Comparison of ENCODE assay signal across 8 mouse cellular contexts in the genomic region with DNA sequence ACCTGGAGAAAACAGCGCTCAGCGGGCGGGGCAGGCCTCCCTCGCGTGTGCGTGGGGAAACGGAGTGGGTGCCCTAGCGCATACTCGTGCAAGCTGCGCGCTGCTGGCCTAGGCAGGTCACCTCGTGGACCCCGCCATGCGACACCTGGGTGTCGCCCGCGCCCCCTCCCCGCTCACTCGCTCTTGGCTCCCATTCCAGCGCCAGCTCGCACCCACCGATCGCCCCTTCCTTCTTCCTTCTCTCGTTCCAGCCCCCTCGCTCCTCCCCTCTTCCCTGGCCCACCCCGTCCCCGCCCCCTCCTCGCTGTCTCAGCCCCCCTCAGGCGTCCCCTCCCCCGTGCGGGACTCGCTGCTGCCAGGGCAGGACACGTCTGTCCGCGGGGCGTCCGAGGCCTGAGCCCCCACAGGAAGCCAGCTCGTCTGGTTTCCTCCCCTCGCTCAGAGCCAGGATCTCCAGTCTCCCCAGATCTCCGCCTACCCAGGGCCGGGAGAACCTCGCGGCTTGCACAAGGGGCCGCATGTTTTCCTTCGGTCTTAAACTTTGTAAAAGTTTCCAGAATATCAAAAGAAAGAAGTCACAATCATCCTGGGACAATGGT. TPM values are rescaled to one million over a fixed set of nuclear protein-coding genes. Genes with fewer than 3 reads are reported as not detected.
DNase-seq lines count a peak whose midpoint lies in the region; ATAC-seq and TF ChIP-seq lines count a peak whose summit lies in the region.

No protein-coding gene starts in this region.

- peak overlapping the region; percentile 70 for H3K4me2 ChIP-seq in hindbrain, embryonic 12.5 days (replicated peaks)
- H3K4me2 ChIP-seq in liver, embryonic 12.5 days = peak overlapping the region; percentile 69

- H3K4me1 ChIP-seq in spleen, adult 2 months (ENCODE audit: control insufficient read depth, insufficient read depth, insufficient read length) = peaks cover 4% of the 10 kb centered on the region
- H3K4me1 ChIP-seq in forebrain, embryonic 10.5 days = peaks cover 67% of the 10 kb centered on the region
- peaks cover 48% of the 10 kb centered on the region for H3K4me1 ChIP-seq in hindbrain, embryonic 12.5 days
- H3K4me1 ChIP-seq in liver, embryonic 12.5 days = peaks cover 34% of the 10 kb centered on the region

- peak; percentile 57 for ATAC-seq in hindbrain, embryonic 12.5 days (ENCODE audit: low FRiP score)
- 0 out of 2 replicates have a peak, but pooled peaks have one; percentile 36 for ATAC-seq in liver, embryonic 12.5 days
- ATAC-seq in frontal cortex, adult (ENCODE audit: low TSS enrichment) = no peak

- no peak overlapping the region for H3K27ac ChIP-seq in spleen, adult 2 months (ENCODE audit: insufficient read depth, low read length)
- peak overlapping the region; percentile 85 for H3K27ac ChIP-seq in forebrain, embryonic 10.5 days
- H3K27ac ChIP-seq in hindbrain, embryonic 12.5 days = peak overlapping the region; percentile 70
- H3K27ac ChIP-seq in liver, embryonic 12.5 days = peak overlapping the region; percentile 39; the same call in 1 of the 2 replicates

- no peak for TF ChIP-seq CTCF in spleen, adult 2 months (IDR thresholded peaks at IDR 0.05; ENCODE audit: extremely low read depth, insufficient read depth, insufficient read length, insufficient replicate concordance)

- peak overlapping the region; percentile 47; the same call in 1 of the 2 replicates for H3K4me3 ChIP-seq in spleen, adult 2 months (ENCODE audit: extremely low read depth, insufficient read depth, insufficient read length)
- peak overlapping the region; percentile 74 for H3K4me3 ChIP-seq in forebrain, embryonic 10.5 days
- H3K4me3 ChIP-seq in hindbrain, embryonic 12.5 days = peak overlapping the region; percentile 59
- H3K4me3 ChIP-seq in liver, embryonic 12.5 days = peak overlapping the region; percentile 60

- DNase-seq in spleen, adult 2 months (ENCODE audit: low read depth in 1 of 2, low spot score in 2 of 2) = no peak
- DNase-seq in spleen, adult 12 weeks (ENCODE audit: low spot score) = no peak
- peak; percentile 73 for DNase-seq in forebrain, embryonic 10.5 days (ENCODE audit: extremely low spot score, low spot score)
- DNase-seq in naive thymus-derived CD4-positive, alpha-beta T cell, adult 2 months (ENCODE audit: low read depth) = peak; percentile 19
- no peak for DNase-seq in cerebellum, adult 11-12 months

- no peaks in the 10 kb centered on the region for H3K36me3 ChIP-seq in spleen, adult 2 months (ENCODE audit: control insufficient read depth, insufficient read depth, low read length)
- H3K36me3 ChIP-seq in forebrain, embryonic 10.5 days (replicated peaks) = peaks cover 16% of the 10 kb centered on the region; the same call in 1 of the 2 replicates
- no peaks in the 10 kb centered on the region for H3K36me3 ChIP-seq in hindbrain, embryonic 12.5 days
- H3K36me3 ChIP-seq in liver, embryonic 12.5 days = no peaks in the 10 kb centered on the region

- H3K9ac ChIP-seq in hindbrain, embryonic 12.5 days = peak overlapping the region; percentile 70
- peak overlapping the region; percentile 36 for H3K9ac ChIP-seq in liver, embryonic 12.5 days

- TF ChIP-seq POLR2A in spleen, adult 2 months (IDR thresholded peaks at IDR 0.05; ENCODE audit: low read depth, low read length) = no peak

- peaks cover 22% of the 10 kb centered on the region for H3K27me3 ChIP-seq in spleen, adult 2 months (ENCODE audit: control insufficient read depth, insufficient read depth, low read length)
- peaks cover 89% of the 10 kb centered on the region for H3K27me3 ChIP-seq in forebrain, embryonic 10.5 days (ENCODE audit: poor library complexity, severe bottlenecking)
- peaks cover 54% of the 10 kb centered on the region for H3K27me3 ChIP-seq in hindbrain, embryonic 12.5 days
- peaks cover 61% of the 10 kb centered on the region for H3K27me3 ChIP-seq in liver, embryonic 12.5 days (replicated peaks)

- H3K9me3 ChIP-seq in forebrain, embryonic 10.5 days = no peaks in the 10 kb centered on the region
- H3K9me3 ChIP-seq in hindbrain, embryonic 12.5 days (replicated peaks) = no peaks in the 10 kb centered on the region
- H3K9me3 ChIP-seq in liver, embryonic 12.5 days (replicated peaks) = no peaks in the 10 kb centered on the region

- 2% methylated on average over 42 of the region's 45 CpGs for WGBS in spleen, adult 2 months
- 1% methylated on average over 42 of the region's 45 CpGs for WGBS in forebrain, embryonic 10.5 days
- WGBS in hindbrain, embryonic 12.5 days = 2% methylated on average over 44 of the region's 45 CpGs
- 2% methylated on average over 42 of the region's 45 CpGs for WGBS in liver, embryonic 12.5 days (ENCODE audit: insufficient replicate concordance)

RNA-seq across cellular contexts. Expression of gene Mdfi, which starts 1.4 kb away (rescaled TPM):
- 7.1 and 8.8 TPM in 2 replicates for polyA plus RNA-seq in spleen, adult 2 months (2012; rRNA removed)
- 13.1 and 13.2 TPM in 2 replicates for polyA plus RNA-seq in forebrain, embryonic 10.5 days (2016; fragmentation: Nextera tagmentation; extraction: Ambion mirVana)
- 15.0 and 20.9 TPM in 2 replicates for polyA plus RNA-seq in hindbrain, embryonic 12.5 days (2016; fragmentation: Nextera tagmentation; extraction: Ambion mirVana)
- polyA plus RNA-seq in liver, embryonic 12.5 days (2016; fragmentation: Nextera tagmentation; extraction: Ambion mirVana) = 2.8 and 3.5 TPM in 2 replicates

Comparison
In these comparisons a context has a peak if more than half of its experiments do, and no peak if none do; other contexts are left out.
1. DNase-seq: peak in forebrain, embryonic 10.5 days (single experiment) and naive thymus-derived CD4-positive, alpha-beta T cell, adult 2 months (single experiment); none in spleen, adult 2 months (0 of 2), spleen, adult 12 weeks (single experiment) and cerebellum, adult 11-12 months (single experiment).
2. Peak in every context shown above with its lines, with median percentiles within 50 percentile points of each other: H3K4me3 ChIP-seq.